Mouse (Mus musculus): ENCODE measurements around the gene Tbxas1.

The Tbxas1 gene

GRCm38 (mm10) chr6:38960367-38960766, 85.2 kb downstream of the Tbxas1 start:
- no peak for DNase-seq (ENCODE audit: low read depth, low spot score)

- DNase-seq (ENCODE audit: low read depth, low spot score): no peak
These were observed 85.7 kb downstream of the Tbxas1 start for GRCm38 (mm10) chr6:38960791-38961426.

DNA sequence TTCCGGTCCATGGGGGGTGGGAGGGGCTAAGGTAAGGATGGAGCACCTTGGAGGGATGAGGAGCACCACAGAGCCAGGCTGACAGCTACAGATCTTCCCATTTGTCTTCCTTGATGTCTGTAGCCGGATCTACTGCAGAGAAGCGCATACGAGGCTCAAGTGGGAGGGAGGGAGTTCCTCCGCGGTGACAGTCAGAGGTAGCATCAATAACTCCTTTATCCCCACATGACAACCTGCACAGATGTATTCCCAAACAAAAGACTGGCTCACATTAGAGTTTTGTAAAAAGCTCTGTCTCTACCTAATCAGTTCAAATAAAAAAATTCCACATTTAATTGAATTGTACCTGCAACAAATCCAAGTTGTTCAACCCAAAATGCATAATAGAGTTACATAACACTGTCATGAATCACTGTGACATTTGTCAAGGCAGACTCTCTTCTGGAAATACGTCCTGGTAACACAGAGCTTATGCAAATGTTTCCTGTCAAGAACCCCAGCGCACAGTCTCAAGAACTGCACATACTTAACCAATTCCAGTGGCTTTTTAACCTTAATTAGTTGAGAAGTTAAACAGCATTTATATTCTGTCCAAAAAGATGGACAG, 86.3 kb downstream of the Tbxas1 start:
- no peak for DNase-seq (ENCODE audit: low read depth, low spot score)

DNA sequence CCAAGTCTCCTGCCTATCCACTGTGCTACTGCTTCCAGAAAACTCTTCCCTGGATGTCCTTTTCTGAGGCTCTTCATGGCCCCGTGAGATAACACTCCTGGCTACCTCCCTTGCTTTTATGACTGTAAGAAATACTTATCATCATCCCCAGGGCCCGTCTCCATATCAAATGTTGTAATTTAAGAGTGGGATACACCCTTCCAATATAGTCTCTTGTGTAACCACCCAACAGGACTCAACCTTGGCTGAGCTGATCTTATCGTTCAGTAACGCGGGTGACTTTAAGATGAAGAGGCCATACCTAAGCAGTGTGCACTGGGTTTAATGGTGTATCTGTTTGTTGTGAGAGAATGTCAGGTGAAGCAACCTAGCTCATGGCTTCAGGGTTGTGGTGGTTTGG, 91.6 kb downstream of the Tbxas1 start:
- DNase-seq (ENCODE audit: low read depth, low spot score): no peak

- DNase-seq (ENCODE audit: low read depth, low spot score): no peak
These were observed 92.1 kb downstream of the Tbxas1 start for GRCm38 (mm10) chr6:38967288-38967687.

DNA sequence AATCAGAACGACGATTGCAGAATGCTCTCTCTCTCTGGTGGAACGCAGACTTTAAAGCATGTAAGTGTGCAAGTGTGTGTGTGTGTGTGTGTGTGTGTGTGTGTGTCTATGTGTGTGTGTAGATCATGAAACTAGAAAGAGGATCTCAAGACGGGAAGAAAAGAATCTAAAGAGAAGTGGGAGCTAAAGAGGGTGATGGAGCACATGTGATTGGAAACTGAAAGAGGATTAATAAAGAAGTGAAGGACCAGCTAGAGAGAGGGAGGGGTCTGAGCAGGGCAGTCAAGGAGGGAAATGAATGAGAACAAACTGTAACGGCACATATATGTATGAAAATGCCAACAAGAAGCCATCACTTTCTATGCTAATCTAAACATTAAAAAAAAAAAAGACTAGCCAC, 92.8 kb downstream of the Tbxas1 start:
- no peak for DNase-seq (ENCODE audit: low read depth, low spot score)

GRCm38 (mm10) chr6:38969944-38970740, 94.9 kb downstream of the Tbxas1 start:
- DNase-seq (ENCODE audit: low read depth, low spot score): no peak

DNA sequence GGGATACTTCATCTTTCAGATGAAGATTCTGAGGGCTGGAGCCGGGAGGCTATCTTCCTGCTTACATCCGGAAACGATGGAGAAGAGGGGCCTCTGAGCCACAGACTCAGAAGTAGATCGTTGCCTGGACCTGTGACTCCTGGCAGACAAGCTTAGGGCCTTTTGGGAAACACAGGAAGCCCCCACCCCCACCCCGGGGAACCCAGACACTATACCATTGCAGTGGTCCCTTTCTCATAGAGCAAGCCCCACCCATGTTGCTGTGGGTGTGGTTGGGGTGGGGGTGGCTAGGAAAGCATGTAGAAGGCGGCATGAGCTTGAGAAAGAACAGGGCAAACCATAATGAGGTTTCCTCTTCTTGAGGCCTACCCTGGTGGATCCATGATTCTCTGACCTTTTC, 95.6 kb downstream of the Tbxas1 start:
- no peak for DNase-seq (ENCODE audit: low read depth, low spot score)

GRCm38 (mm10) chr6:38972826-38973225, 97.6 kb downstream of the Tbxas1 start:
- DNase-seq (ENCODE audit: low read depth, low spot score): no peak

- no peak for DNase-seq (ENCODE audit: low read depth, low spot score)
These were observed 98.4 kb downstream of the Tbxas1 start for GRCm38 (mm10) chr6:38973441-38974161.

DNA sequence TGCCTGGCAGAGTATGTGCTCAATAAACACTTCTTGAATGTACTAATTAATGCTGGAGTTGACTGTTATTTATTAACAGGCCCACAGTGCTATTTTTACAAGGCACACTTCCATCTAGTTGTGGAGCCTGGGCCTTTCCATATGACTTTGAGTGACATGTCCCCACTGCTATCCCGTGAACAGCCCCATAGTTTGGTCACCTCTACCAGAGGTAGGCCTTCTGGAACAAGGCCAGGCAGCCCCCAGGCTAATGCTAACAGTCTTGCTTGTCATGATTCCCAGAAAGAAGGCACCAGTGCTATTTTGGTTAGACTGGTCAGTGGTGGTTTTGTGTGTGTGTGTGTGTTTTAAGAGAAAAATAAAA, 98.9 kb downstream of the Tbxas1 start:
- DNase-seq (ENCODE audit: low read depth, low spot score): no peak

- no peak for DNase-seq (ENCODE audit: low read depth, low spot score)
These were observed 99.5 kb downstream of the Tbxas1 start for GRCm38 (mm10) chr6:38974536-38975268.

GRCm38 (mm10) chr6:38975866-38976265, 100.7 kb downstream of the Tbxas1 start:
- DNase-seq (ENCODE audit: low read depth, low spot score): no peak

DNA sequence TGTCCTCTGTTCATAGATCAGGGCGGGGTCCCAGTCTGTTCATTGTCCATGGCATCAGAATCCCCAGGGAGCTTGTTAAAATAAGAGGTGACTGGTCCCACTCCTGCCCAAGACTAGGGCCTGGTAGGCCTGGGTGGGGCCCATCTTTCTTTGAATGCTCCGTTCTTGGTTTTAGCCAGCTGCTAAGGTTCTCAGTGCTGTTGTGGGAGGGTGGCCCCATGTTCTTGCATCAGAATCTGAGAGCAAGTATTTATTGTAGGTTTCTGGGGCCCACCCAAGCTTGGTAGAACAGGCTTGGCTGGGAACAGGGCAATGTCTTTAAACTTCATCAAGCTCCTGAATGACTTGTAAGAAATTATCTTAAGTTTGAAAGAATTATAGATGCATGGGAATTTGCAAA, 101.2 kb downstream of the Tbxas1 start:
- no peak for DNase-seq (ENCODE audit: low read depth, low spot score)

DNA sequence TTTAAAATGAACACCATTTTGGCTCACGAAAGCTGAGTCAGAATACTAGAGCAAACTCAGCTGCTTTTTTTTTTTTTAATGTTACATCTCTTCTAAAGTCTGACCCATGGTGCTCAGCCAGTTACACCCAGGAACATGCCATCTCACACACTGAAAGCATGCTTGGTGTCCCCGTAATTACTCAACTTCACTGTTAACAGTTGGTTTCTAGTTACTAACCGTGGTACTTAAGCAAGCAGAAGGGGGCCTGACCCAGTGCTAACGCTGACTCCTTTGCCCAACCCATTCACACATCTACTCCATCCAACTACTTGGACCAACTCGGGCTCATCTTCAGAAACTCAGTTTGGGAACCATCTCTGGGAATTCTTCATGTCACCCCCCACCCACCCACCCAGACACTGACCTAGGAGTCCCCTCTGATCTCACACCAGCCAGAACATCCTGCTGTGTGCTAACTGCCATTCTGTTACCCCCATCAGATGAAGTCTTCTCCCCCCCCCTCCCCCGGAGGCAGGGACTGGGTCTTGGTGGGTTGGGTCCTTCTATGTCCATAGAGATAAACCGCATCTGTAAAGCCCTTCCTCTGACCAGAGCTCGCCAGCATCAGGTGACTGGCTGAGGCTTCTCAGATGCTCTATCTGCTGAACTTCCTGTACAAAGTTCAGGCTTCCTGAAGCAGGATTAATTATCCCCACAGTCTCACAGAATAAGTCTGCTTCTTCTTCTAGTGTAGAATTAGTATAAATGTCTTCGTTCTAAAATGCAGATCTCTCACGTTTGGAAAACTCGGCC, 105.9 kb downstream of the Tbxas1 start:
- no peak for DNase-seq (ENCODE audit: low read depth, low spot score)

GRCm38 (mm10) chr6:38982071-38982470, 106.9 kb downstream of the Tbxas1 start:
- no peak for DNase-seq (ENCODE audit: low read depth, low spot score)

- DNase-seq (ENCODE audit: low read depth, low spot score): no peak
These were observed 107.5 kb downstream of the Tbxas1 start for GRCm38 (mm10) chr6:38982656-38983055.

DNA sequence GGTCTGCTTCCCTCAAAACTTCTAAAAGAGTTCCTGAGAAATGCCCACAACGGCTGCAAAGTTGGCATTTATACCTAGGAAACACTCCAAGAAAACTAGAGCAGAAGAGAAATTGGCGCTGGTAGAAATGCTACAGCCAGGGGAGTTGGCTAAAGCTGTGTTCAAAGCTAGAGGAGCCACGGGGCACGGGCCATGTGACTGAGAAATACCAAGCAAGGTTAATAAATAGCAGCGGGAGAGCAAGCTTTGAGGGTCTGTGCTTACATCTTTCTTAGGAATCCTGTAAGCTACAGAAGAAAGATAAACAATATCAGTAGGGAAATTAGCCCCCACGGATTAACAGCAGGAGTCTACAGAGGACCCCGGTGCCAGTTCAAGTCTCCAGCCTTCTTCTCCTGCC, 107.9 kb downstream of the Tbxas1 start:
- no peak for DNase-seq (ENCODE audit: low read depth, low spot score)

DNA sequence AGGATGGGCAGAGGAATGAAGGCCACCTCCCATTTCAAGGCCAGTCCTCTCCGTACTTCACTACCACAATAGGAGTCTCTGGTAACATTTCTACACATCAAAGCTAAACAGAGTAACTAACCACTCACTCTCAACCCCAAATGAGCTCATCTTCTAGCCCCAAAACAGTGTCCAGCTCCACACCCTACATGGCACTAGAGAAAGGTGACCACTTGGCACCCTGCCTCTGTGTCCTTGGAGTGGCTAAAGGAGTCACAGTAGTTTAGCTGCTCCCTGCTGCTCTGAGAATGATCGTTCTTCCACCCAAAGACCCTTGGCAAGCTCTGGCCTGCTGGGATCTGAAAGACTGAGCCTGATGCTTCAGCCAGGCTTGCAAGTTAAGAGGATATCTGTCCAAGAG, 109.4 kb downstream of the Tbxas1 start:
- no peak for DNase-seq (ENCODE audit: low read depth, low spot score)

DNA sequence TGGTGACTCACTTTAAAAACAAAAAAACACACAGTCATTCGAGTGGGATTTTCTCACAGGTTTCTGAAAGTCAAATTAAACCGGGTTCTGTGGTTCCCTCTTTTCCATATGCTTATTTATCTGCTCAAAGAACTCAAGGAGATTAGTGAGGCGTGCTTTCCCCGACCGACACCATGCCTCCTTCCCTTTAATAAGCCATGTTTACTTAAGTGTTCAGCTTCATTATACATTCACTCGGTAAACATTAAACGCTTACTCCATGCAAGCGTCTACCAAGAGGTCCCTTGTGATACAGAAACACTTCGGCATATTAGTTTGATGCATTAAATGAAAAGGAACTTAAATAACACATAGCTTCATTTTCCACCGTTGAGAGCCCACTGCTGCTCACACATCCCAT, 111.4 kb downstream of the Tbxas1 start:
- no peak for DNase-seq (ENCODE audit: low read depth, low spot score)

DNA sequence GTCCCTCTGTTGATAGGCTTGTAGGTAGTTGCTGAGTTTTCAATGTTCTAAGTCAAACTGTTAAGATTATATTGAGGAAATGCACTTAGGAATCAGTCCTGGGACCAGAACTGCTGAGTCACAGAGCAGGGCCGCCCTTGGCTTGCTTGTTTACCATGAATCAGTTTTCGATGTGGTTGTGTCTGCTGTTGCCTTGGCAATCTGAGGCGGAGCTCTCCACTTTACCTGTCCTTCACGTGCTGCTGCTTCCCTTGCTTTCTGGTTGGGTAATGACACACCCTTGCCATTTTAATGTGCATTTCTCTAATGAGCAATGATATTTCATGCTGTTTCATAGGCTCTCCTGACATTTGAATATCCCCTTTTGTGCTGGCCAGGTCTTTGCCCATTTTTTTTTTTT, 116.8 kb downstream of the Tbxas1 start:
- DNase-seq (ENCODE audit: low read depth, low spot score): no peak
